Comparison of ENCODE assay signal across 27 mouse cellular contexts in genomic region chr1:62334196-62334595, GRCm38 (mm10).
DNase-seq lines count a peak whose midpoint lies in the region; ATAC-seq and TF ChIP-seq lines count a peak whose summit lies in the region.
"Had no signal": no experiment of that assay in that cellular context is flagged by ENCODE, and none has a peak within 500 bp of the region (broad histone marks: within the 10 kb centered on the region; RNA-seq: fewer than 3 reads in every experiment).

No protein-coding gene starts in this region.

- no peaks in the 10 kb centered on the region for H3K27me3 ChIP-seq in lung, embryonic 16.5 days (ENCODE audit: control insufficient read depth, insufficient read depth, low read depth, low read length)
- H3K27me3 ChIP-seq: forebrain, embryonic 13.5 days; heart, embryonic 12.5 days; limb, embryonic 15.5 days; liver, embryonic 15.5 days; stomach, embryonic 15.5 days had no signal

- TF ChIP-seq CTCF in left cerebral cortex, adult 2 months (IDR thresholded peaks at IDR 0.05): no peak
- TF ChIP-seq CTCF in gastrocnemius, adult 2 months (IDR thresholded peaks at IDR 0.05): no peak

- ATAC-seq in lung, embryonic 16.5 days (ENCODE audit: low read depth): peak; percentile 73
- ATAC-seq: forebrain, embryonic 13.5 days; intestine, postnatal 0 days had no signal

- H3K4me2 ChIP-seq in lung, embryonic 16.5 days (ENCODE audit: low read depth, low read length): no peak overlapping the region
- H3K4me2 ChIP-seq: forebrain, embryonic 13.5 days; heart, embryonic 12.5 days; hindbrain, embryonic 14.5 days; limb, embryonic 15.5 days; liver, embryonic 15.5 days; stomach, embryonic 15.5 days had no signal

- peaks cover 16% of the 10 kb centered on the region for H3K4me1 ChIP-seq in lung, embryonic 16.5 days (replicated peaks; ENCODE audit: control insufficient read depth, insufficient read depth, low read length)
- H3K4me1 ChIP-seq: limb, embryonic 10.5 days; limb, embryonic 15.5 days; liver, embryonic 15.5 days; stomach, embryonic 15.5 days had no signal

- 56% methylated on average over 5 of the region's 5 CpGs for WGBS in lung, embryonic 16.5 days

- no peak overlapping the region for H3K9ac ChIP-seq in lung, embryonic 16.5 days (ENCODE audit: low read length)
- H3K9ac ChIP-seq: forebrain, embryonic 13.5 days; heart, embryonic 12.5 days; hindbrain, embryonic 14.5 days; limb, embryonic 15.5 days; liver, embryonic 15.5 days; stomach, embryonic 15.5 days had no signal

- no peak overlapping the region for H3K27ac ChIP-seq in left cerebral cortex, adult 2 months
- no peak overlapping the region for H3K27ac ChIP-seq in lung, embryonic 16.5 days (ENCODE audit: low read length)
- H3K27ac ChIP-seq in gastrocnemius, adult 2 months: no peak overlapping the region
- H3K27ac ChIP-seq: forebrain, embryonic 13.5 days; heart, adult 2 months; hindbrain, embryonic 14.5 days; kidney, postnatal 0 days; layer of hippocampus, adult 2 months; limb, embryonic 10.5 days; limb, embryonic 15.5 days; liver, embryonic 15.5 days; stomach, embryonic 15.5 days had no signal

- intact Hi-C loops in left cerebral cortex, postnatal 4 days (cut with DNase I): no loop called here
- intact Hi-C loops in left cerebral cortex, adult 2 months (cut with DNase I): no loop called here
- intact Hi-C loops in gastrocnemius, adult 2 months (cut with DNase I): no loop called here

- H3K9me3 ChIP-seq in lung, embryonic 16.5 days (ENCODE audit: control insufficient read depth, low read length): no peaks in the 10 kb centered on the region
- H3K9me3 ChIP-seq: forebrain, embryonic 13.5 days; heart, embryonic 12.5 days; limb, embryonic 10.5 days; limb, embryonic 15.5 days; liver, embryonic 15.5 days; stomach, embryonic 15.5 days had no signal

- peak; percentile 3 for DNase-seq in left cerebral cortex, postnatal 4 days
- DNase-seq in left cerebral cortex, adult 2 months (ENCODE audit: extremely low spot score in 1 of 2, low spot score in 2 of 2): no peak
- DNase-seq in lung, adult 18-20 months: peak; percentile 31 to 47
- DNase-seq in lung, postnatal 36 days: peak; percentile 67
- DNase-seq in layer of hippocampus, adult 8-10 months (ENCODE audit: low spot score in 2 of 2): no peak
- DNase-seq in gastrocnemius, adult 2 months: no peak
- DNase-seq: adrenal gland, adult 8-10 months; B cell, adult 2 months; cerebellum, adult 11 months; cerebellum, adult 9-10 months; cerebellum, postnatal 36 days; heart, adult 2 months; heart, postnatal 4 days; midbrain, embryonic 14.5 days; right cerebral cortex, postnatal 25 days; thymus, postnatal 25 days had no signal

- no peaks in the 10 kb centered on the region for H3K36me3 ChIP-seq in lung, embryonic 16.5 days (ENCODE audit: control insufficient read depth, insufficient read depth, low read length)
- H3K36me3 ChIP-seq: heart, embryonic 12.5 days; limb, embryonic 10.5 days; limb, embryonic 15.5 days; liver, embryonic 15.5 days; stomach, embryonic 15.5 days had no signal

- H3K4me3 ChIP-seq in left cerebral cortex, adult 2 months: no peak overlapping the region
- H3K4me3 ChIP-seq in lung, embryonic 16.5 days (ENCODE audit: low read length): no peak overlapping the region
- H3K4me3 ChIP-seq in gastrocnemius, adult 2 months: no peak overlapping the region
- H3K4me3 ChIP-seq: forebrain, embryonic 13.5 days; heart, adult 2 months; heart, embryonic 12.5 days; layer of hippocampus, adult 2 months; limb, embryonic 10.5 days; limb, embryonic 15.5 days; liver, embryonic 15.5 days; stomach, embryonic 15.5 days had no signal

Comparison
In these comparisons a context has a peak if more than half of its experiments do, and no peak if none do; other contexts are left out.
1. DNase-seq: peak in left cerebral cortex, postnatal 4 days (single experiment), lung, adult 18-20 months (2 of 2) and lung, postnatal 36 days (single experiment); none in left cerebral cortex, adult 2 months (0 of 2), layer of hippocampus, adult 8-10 months (0 of 2) and gastrocnemius, adult 2 months (single experiment).